Mouse (Mus musculus) cerebellum, adult 2 months (tissue): ENCODE data around the gene Cul9. TPM values are rescaled to one million over a fixed set of nuclear protein-coding genes. Genes with fewer than 3 reads are reported as not detected.

Experiments
- DNase-seq, 2 experiments: peaks; one replicate each; pipeline ENCODE4 v3.0.0; 2021
- H3K27ac ChIP-seq: fragments of 200-500 bp; 2 replicates; pipeline ENCODE4 v1.5.1; 2012; ENCODE audit warnings: low read length, control low read depth, inconsistent platforms; ENCODE audit not compliant: insufficient read depth
- H3K27me3 ChIP-seq: fragments of 200-500 bp; 2 replicates; pipeline ENCODE4 v1.6.1; 2012; ENCODE audit warnings: inconsistent platforms, mild to moderate bottlenecking, low read length, moderate library complexity; ENCODE audit not compliant: control insufficient read depth, insufficient read depth
- H3K4me1 ChIP-seq: fragments of 200-500 bp; 2 replicates; pipeline ENCODE4 v1.6.1; 2011; ENCODE audit warnings: low read length; ENCODE audit not compliant: control insufficient read depth, insufficient read depth
- H3K4me3 ChIP-seq: fragments of 200-500 bp; replicated peaks from 2 replicates; pipeline ENCODE3; 2011; ENCODE audit warnings: mild to moderate bottlenecking, low read depth, low read length, control low read depth; ENCODE audit not compliant: insufficient read depth
- CTCF ChIP-seq: fragments of 200-500 bp; IDR thresholded peaks from 2 replicates; pipeline ENCODE4 v1.5.1; 2011; ENCODE audit warnings: low read depth, mild to moderate bottlenecking, control low read depth, low read length, moderate library complexity, borderline replicate concordance; ENCODE audit not compliant: insufficient read depth
- POLR2A ChIP-seq: fragments of 200-500 bp; IDR thresholded peaks from 2 replicates; pipeline ENCODE4 v1.6.1; 2011; ENCODE audit warnings: low read length, control low read depth, borderline replicate concordance; ENCODE audit not compliant: insufficient read depth
- WGBS: fragments of 180-500 bp; shearing (Covaris S2); methylation state at CpG from one replicate; pipeline ENCODE4 v1.1.7; 2018; 5-methylcytosine and 5-hydroxymethylcytosine counted together
- polyA plus RNA-seq: library from polyadenylated mRNA; depleted of rRNA; stranded (reverse); fragments of >200 nt; gene quantifications from 2 replicates; pipeline ENCODE4 v1.2.3, GENCODE M21; 2012

Gene Cul9
- polyA plus RNA-seq, 1 experiment: 56.2 TPM

DNA sequence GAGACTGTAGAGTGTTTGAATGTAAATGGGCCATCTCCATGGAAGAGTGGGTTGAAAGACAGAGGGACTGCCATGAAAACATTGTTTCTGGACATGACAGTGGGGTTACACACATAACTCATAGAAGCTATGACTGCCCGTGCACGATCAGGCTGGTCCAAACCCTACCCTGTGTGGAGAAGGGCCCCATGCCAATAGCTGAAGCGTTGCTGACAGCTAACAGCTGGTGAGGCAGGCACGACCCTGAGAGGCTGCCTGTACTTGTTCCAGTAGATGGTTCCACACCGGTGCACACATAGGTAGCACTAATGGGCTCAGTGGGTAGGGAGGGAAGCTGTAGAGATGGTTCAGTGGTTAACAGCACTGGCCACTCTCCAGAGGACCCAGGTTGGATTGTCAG, 50.7 kb downstream of the Cul9 start:
- Histone ChIP-seq H3K27me3 (no peaks in the 10 kb centered on the region), H3K4me1 (no peaks in the 10 kb centered on the region), H3K27ac (no peak overlapping the region), H3K4me3 (no peak overlapping the region)
- TF ChIP-seq POLR2A: no peak
- TF ChIP-seq CTCF: no peak
- 23% methylated on average over 5 of the region's 5 CpGs for WGBS
- no peak for DNase-seq

DNA sequence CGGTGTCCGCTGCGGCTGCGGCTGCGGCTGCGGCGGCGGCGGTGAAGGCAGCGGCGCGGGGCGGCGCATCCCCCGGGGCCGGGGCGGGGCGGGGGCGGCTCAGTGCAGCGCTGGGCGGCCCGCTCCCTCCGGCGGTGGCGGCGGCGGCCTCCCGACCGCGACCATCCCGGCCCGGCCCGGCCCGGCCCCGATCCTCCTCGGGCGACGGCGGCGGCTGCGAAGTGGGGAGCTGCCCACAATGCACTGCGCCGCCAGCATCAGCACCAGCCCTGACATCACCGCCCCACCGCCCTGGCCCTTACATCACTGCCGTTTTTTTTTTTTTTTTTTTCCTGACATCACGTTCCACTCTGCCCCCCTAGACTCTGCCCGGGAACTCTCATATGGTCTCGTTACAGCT, 58.8 kb downstream of the Cul9 start, which contains the start of gene Ttbk1:
Gene Ttbk1 (minus strand): TSS at position 245 of the 400 bp plus-strand sequence.
- WGBS: under 1% methylated on average over 22 of the region's 49 CpGs
- peak within 1 kb of the TSS; percentile 99 for H3K27ac ChIP-seq
- TF ChIP-seq POLR2A: peak; percentile 67; the same call in 1 of the 2 replicates
- TF ChIP-seq CTCF: no peak
- H3K27me3 ChIP-seq: no peaks in the 10 kb centered on the region
- peaks cover 17% of the 10 kb centered on the region for H3K4me1 ChIP-seq
- DNase-seq: peak; percentile 80 to 85
- H3K4me3 ChIP-seq: peak within 1 kb of the TSS; percentile 85

GRCm38 (mm10) chr17:46486995-46487394, 59.2 kb downstream of the Cul9 start:
- under 1% methylated on average over 22 of the region's 22 CpGs for WGBS
- Histone ChIP-seq H3K27me3 (no peaks in the 10 kb centered on the region), H3K27ac (peak overlapping the region; percentile 49), H3K4me1 (peaks cover 17% of the 10 kb centered on the region), H3K4me3 (peak overlapping the region; percentile 80)
- TF ChIP-seq CTCF: no peak
- TF ChIP-seq POLR2A: no peak
- peak; percentile 35 to 50 for DNase-seq

DNA sequence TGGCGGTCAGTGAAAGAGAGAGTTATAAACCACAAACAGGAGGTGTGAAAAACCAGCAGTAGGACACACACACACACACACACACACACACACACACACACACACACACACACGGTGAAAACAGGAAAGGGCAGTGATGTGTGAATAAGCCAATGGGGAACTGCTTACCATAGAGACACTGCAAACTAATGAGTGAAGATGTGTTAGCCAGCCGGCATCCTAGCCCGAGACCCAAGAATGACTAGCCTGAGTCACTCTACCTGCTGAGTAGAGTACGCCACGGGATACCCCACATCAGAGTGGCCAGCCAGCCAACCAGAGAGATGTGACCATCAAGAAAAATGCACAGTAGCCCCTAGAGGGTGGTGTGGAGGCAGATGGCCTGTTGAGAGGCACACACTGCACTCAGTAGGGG, 61.7 kb downstream of the Cul9 start:
- H3K27ac ChIP-seq: peak overlapping the region; percentile 8
- H3K4me3 ChIP-seq: peak overlapping the region; percentile 83
- TF ChIP-seq CTCF (no peak; the same call in 1 of the 2 replicates), POLR2A (no peak)
- H3K4me1 ChIP-seq: peaks cover 17% of the 10 kb centered on the region
- H3K27me3 ChIP-seq: no peaks in the 10 kb centered on the region
- peak; percentile 63 to 69 for DNase-seq
- WGBS: 5% methylated on average over 6 of the region's 6 CpGs

DNA sequence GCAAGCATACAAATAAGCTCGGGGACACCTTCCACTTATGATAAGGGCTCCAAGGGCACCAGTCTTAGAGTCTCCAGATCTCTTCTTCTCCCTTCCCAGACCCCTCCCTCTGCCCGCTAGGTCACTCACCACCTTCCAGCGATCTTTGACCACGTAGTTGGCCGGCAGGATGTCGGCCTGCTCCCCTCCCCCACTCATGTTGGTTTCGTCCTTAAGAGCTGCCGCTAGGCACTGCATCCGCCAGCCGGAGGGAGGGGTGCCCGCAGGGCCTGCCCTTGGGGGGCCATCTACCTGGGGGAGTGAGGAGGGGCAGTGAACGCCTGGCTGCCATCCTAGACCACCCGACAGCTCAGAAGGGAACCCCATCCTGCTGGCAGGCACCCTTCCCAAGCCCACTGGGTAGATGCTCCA, 62.2 kb downstream of the Cul9 start:
- peaks cover 17% of the 10 kb centered on the region for H3K4me1 ChIP-seq
- TF ChIP-seq CTCF (no peak), POLR2A (no peak)
- H3K4me3 ChIP-seq: peak overlapping the region; percentile 83
- peak; percentile 59 to 64 for DNase-seq
- WGBS: under 1% methylated on average over 13 of the region's 13 CpGs
- peak overlapping the region; percentile 8 for H3K27ac ChIP-seq
- no peaks in the 10 kb centered on the region for H3K27me3 ChIP-seq

DNA sequence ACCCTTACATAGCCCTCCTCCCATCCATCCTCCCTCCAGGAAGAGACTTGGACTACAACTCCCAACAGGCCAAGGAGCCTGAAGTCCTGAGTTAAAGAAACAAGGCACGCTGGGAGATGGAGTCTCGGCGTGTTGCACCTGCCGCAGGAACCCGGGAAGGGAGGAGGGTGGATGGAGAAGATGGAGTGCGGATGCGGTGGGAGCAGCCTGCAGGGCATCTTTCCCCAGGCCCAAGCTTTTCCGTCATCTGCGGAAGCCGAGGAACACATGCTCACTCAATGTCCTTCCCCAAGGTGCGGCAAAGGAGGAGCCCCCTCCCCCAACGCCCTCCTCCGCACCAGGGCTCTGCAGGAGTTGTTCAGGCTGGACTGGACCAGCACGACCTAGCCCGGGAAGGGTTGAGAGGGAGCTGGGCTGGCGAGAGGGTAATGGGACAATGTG, 62.6 kb downstream of the Cul9 start:
- H3K27ac ChIP-seq: peak overlapping the region; percentile 8
- TF ChIP-seq POLR2A (peak; percentile 49; the same call in 1 of the 2 replicates), CTCF (no peak)
- under 1% methylated on average over 16 of the region's 16 CpGs for WGBS
- H3K4me1 ChIP-seq: peaks cover 17% of the 10 kb centered on the region
- peak overlapping the region; percentile 83 for H3K4me3 ChIP-seq
- no peaks in the 10 kb centered on the region for H3K27me3 ChIP-seq
- peak; percentile 82 to 83 for DNase-seq

GRCm38 (mm10) chr17:46477286-46477685, 68.9 kb downstream of the Cul9 start:
- Histone ChIP-seq H3K27me3 (no peaks in the 10 kb centered on the region), H3K4me3 (no peak overlapping the region), H3K4me1 (peaks cover 5% of the 10 kb centered on the region; the same call in 1 of the 2 replicates), H3K27ac (no peak overlapping the region)
- no peak for TF ChIP-seq CTCF
- no peak for TF ChIP-seq POLR2A
- no peak for DNase-seq
- 68% methylated on average over 15 of the region's 15 CpGs for WGBS

DNA sequence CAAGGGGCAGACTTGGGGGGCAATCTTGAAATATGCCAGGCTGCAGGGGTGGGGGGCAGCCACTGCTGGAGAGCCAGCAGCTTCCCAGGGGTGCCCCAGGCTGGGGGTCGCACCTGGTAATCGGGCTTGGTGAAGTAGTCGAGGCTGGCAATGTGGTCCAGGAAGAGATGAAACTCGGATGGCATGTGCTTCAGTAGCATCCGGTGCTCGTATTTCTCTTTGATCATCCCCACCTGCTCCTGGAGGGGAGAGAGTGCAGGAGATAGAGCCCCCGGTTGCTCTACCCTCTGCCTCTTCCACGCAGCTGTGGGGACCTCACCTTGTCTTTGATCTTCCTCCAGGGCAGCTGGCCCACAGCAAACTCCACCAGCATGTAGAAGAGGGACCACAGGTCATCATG, 69.6 kb downstream of the Cul9 start:
- TF ChIP-seq CTCF (no peak), POLR2A (no peak)
- DNase-seq: no peak
- no peak overlapping the region for H3K4me3 ChIP-seq
- no peaks in the 10 kb centered on the region for H3K27me3 ChIP-seq
- no peak overlapping the region for H3K27ac ChIP-seq
- 77% methylated on average over 8 of the region's 8 CpGs for WGBS
- H3K4me1 ChIP-seq: peaks cover 5% of the 10 kb centered on the region; the same call in 1 of the 2 replicates

GRCm38 (mm10) chr17:46467830-46468229, 78.4 kb downstream of the Cul9 start:
- peaks cover 41% of the 10 kb centered on the region for H3K4me1 ChIP-seq
- H3K27me3 ChIP-seq: no peaks in the 10 kb centered on the region
- H3K4me3 ChIP-seq: no peak overlapping the region
- 17% methylated on average over 9 of the region's 9 CpGs for WGBS
- peak; percentile 68 to 75 for DNase-seq
- H3K27ac ChIP-seq: peak overlapping the region; percentile 49
- TF ChIP-seq POLR2A: no peak
- no peak for TF ChIP-seq CTCF
